Mouse (Mus musculus): ENCODE results near the gene Nrxn1. TPM values are rescaled to one million over a fixed set of nuclear protein-coding genes. Genes with fewer than 3 reads are reported as not detected.

Nrxn1 gene
- not detected for total RNA-seq (2018; cell fraction: chromatin; rRNA removed)
- total RNA-seq (2018; cell fraction: cytosol; rRNA removed): not detected
- total RNA-seq (2018; cell fraction: nucleus; rRNA removed): under 1 TPM in 2 of 26 experiments, not detected in 24; 0.15 to 0.25 TPM
- polyA plus RNA-seq (2018): not detected in 3 replicates

GRCm38 (mm10) chr17:91093042-91093080 is at the start of gene Nrxn1:
Gene Nrxn1 (minus strand): TSS chr17:91093071.
- Histone ChIP-seq H3K4me3 (ENCODE audit: inconsistent target) (no peak within 1 kb of the TSS), H3K36me3 (ENCODE audit: inconsistent target) (no peaks in the 10 kb centered on the region), H3K79me2 (ENCODE audit: inconsistent target) (no peaks in the 10 kb centered on the region), H3K27ac (no peak within 1 kb of the TSS)
- WGBS (ENCODE audit: missing documents): no CpG with 5 or more reads among the region's 1 CpGs

- Histone ChIP-seq H3K36me3 (ENCODE audit: inconsistent target) (no peaks in the 10 kb centered on the region), H3K79me2 (ENCODE audit: inconsistent target) (no peaks in the 10 kb centered on the region), H3K4me3 (ENCODE audit: inconsistent target) (no peak overlapping the region), H3K27ac (no peak overlapping the region)
- 64% methylated on average over 1 of the region's 3 CpGs for WGBS (ENCODE audit: missing documents)
These were observed 44.0 kb upstream of the Nrxn1 start for GRCm38 (mm10) chr17:91136859-91137258.

DNA sequence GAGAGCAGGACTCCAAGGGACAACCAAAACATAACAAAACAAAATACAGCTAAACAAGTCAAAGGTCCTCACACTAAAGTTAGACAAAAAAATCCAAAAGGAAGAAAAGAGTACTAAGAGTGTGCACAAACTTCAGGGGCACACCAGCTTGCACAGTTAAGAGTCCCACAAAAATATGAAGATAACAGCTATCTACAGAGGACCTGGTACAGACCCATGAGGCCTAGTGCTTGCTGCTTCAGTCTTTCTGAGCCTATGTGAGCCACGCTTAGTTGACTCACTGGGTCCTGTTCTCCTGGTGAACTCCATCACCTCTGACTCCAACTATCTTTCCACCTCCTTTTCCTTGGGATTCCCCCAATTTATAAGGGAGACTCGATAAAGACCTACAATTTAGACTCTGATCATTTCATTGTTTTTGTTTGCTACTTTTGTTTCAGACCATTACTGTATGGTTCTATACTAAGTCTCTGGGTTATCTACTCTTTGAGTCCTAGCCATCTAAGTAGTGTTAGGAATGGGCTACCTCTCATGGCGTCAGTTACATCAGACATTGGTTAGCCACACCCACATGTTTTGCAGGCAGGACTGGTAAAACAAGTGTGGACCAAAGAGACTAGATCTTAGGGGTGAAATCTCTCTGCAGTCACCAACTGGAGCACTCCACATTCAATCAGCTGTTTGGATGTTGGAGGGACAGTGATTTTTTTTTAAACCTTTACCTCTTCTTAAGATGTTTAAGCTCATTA is 20.2 kb upstream of the Nrxn1 start:
- H3K27ac ChIP-seq: no peak overlapping the region
- no peak overlapping the region for H3K4me3 ChIP-seq (ENCODE audit: inconsistent target)
- no peaks in the 10 kb centered on the region for H3K79me2 ChIP-seq (ENCODE audit: inconsistent target)
- WGBS (ENCODE audit: missing documents): 93% methylated on average over 3 of the region's 3 CpGs
- no peaks in the 10 kb centered on the region for H3K36me3 ChIP-seq (ENCODE audit: inconsistent target)

- H3K79me2 ChIP-seq (ENCODE audit: inconsistent target): no peaks in the 10 kb centered on the region
- WGBS (ENCODE audit: missing documents): 100% methylated on average over 1 of the region's 1 CpGs
- H3K4me3 ChIP-seq (ENCODE audit: inconsistent target): no peak overlapping the region
- H3K36me3 ChIP-seq (ENCODE audit: inconsistent target): no peaks in the 10 kb centered on the region
- no peak overlapping the region for H3K27ac ChIP-seq
These were observed 19.2 kb upstream of the Nrxn1 start for GRCm38 (mm10) chr17:91112085-91112484.

DNA sequence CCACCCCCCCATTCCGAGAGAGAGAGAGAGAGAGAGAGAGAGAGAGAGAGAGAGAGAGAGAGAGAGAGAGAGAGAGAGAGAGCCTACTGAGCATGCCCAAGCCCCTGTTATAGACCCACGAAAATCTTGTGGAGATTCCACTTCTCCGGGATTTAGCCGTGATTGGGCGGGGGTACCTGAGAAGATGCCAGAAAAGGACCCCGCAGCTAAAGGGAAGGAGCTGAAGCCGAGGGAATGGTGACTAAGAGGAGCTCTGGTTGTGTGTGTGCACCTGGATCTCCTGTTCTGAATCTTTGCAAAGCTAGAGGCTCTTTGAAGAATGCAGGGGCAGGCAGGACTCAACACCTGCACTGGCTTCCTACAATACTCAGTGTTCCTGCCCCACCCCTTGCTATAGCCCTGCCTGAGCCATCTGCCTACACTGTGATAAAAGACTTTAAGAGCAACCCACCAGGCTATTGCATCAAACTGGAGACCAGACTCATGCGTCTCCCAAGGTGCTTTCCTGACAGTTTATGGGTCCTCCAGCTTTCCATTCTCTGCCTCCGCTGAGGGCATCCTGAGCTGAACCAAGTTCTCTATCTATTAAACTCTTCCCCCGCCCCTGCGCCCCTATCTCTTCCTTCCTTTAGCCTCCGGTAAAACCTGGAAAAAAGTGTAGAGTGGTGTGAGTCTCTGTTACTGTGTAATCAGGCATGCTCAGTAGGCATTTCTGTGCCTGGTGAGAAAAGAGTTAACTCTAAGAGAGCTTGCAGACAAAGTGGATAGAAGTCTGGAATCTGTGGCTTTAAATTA is 407 bp upstream of the Nrxn1 start:
- Histone ChIP-seq H3K27ac (no peak overlapping the region), H3K79me2 (ENCODE audit: inconsistent target) (no peaks in the 10 kb centered on the region), H3K36me3 (ENCODE audit: inconsistent target) (no peaks in the 10 kb centered on the region), H3K4me3 (ENCODE audit: inconsistent target) (no peak overlapping the region)
- WGBS (ENCODE audit: missing documents): 31% methylated on average over 10 of the region's 12 CpGs

DNA sequence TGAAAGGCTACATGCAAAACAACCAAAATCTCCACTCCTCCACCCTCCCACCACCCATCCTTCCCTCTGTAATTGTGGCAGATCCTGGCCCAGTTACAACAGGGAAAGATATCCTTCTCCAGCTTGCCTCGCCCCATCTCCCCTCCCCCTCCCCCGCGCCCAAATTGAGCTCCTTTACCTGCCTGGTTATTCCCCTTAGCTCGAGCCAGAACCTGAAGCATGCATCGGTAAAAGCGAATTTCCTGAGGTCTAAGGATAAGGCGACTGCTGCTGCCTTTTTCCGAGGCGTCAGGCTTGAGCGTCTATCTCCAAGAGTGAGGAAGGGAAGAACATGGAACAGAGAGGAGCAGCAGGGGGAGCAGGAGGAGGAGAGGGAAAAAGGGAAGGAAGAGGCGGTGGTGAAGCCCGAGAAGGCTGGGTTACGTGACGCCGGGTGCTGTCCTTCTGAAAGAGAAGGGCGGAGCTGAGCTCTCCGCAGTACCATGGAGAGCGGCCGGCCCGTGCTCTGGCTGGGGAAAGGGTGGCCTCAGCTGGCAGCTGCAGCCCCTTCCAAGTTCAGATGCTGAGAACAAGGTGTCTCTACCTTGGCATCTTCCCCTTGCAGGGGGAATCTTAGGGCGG is 340 bp downstream of the Nrxn1 start:
- H3K36me3 ChIP-seq (ENCODE audit: inconsistent target): no peaks in the 10 kb centered on the region
- 4% methylated on average over 16 of the region's 21 CpGs for WGBS (ENCODE audit: missing documents)
- no peak overlapping the region for H3K4me3 ChIP-seq (ENCODE audit: inconsistent target)
- no peaks in the 10 kb centered on the region for H3K79me2 ChIP-seq (ENCODE audit: inconsistent target)
- H3K27ac ChIP-seq: no peak overlapping the region

GRCm38 (mm10) chr17:91090631-91091030 is 2.2 kb downstream of the Nrxn1 start:
- no peaks in the 10 kb centered on the region for H3K36me3 ChIP-seq (ENCODE audit: inconsistent target)
- no peak overlapping the region for H3K27ac ChIP-seq
- no peaks in the 10 kb centered on the region for H3K79me2 ChIP-seq (ENCODE audit: inconsistent target)
- 100% methylated on average over 1 of the region's 1 CpGs for WGBS (ENCODE audit: missing documents)
- no peak overlapping the region for H3K4me3 ChIP-seq (ENCODE audit: inconsistent target)

DNA sequence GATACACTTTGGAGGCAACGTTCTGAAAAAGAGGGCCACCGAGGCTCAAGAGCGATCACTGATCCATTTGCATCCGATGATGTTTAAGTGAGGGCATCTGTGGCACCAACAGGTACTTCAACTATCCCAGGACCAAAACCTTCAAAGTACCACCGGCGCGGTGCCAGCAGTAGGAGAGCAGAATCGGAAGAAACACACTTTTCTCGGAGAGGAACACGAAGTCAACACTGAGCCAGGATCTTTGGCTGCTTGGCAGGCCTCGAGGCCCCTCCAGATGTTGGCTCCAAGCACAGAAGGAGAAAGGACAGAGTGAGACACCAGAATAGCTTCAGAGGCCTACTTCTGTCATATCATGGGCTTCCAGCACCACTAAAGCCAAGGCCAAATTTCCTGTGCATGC is 3.9 kb downstream of the Nrxn1 start:
- Histone ChIP-seq H3K36me3 (ENCODE audit: inconsistent target) (no peaks in the 10 kb centered on the region), H3K79me2 (ENCODE audit: inconsistent target) (no peaks in the 10 kb centered on the region)

GRCm38 (mm10) chr17:91088037-91088715 is 4.7 kb downstream of the Nrxn1 start:
- Histone ChIP-seq H3K36me3 (ENCODE audit: inconsistent target) (no peaks in the 10 kb centered on the region), H3K79me2 (ENCODE audit: inconsistent target) (no peaks in the 10 kb centered on the region), H3K4me3 (ENCODE audit: inconsistent target) (no peak overlapping the region), H3K27ac (no peak overlapping the region)
- WGBS (ENCODE audit: missing documents): 79% methylated on average over 61 of the region's 82 CpGs

More for the DNA sequence above, 3.9 kb downstream of the Nrxn1 start:
- Histone ChIP-seq H3K4me3 (ENCODE audit: inconsistent target) (no peak overlapping the region), H3K27ac (no peak overlapping the region)
- WGBS (ENCODE audit: missing documents): 89% methylated on average over 11 of the region's 11 CpGs

GRCm38 (mm10) chr17:91086412-91086811 is 6.5 kb downstream of the Nrxn1 start:
- Histone ChIP-seq H3K79me2 (ENCODE audit: inconsistent target) (no peaks in the 10 kb centered on the region), H3K27ac (no peak overlapping the region), H3K4me3 (ENCODE audit: inconsistent target) (no peak overlapping the region), H3K36me3 (ENCODE audit: inconsistent target) (no peaks in the 10 kb centered on the region)
- WGBS (ENCODE audit: missing documents): 100% methylated on average over 1 of the region's 1 CpGs

- H3K27ac ChIP-seq: no peak overlapping the region
- WGBS (ENCODE audit: missing documents): 86% methylated on average over 2 of the region's 2 CpGs
- H3K4me3 ChIP-seq (ENCODE audit: inconsistent target): no peak overlapping the region
- no peaks in the 10 kb centered on the region for H3K79me2 ChIP-seq (ENCODE audit: inconsistent target)
- H3K36me3 ChIP-seq (ENCODE audit: inconsistent target): no peaks in the 10 kb centered on the region
These were observed 7.5 kb downstream of the Nrxn1 start for GRCm38 (mm10) chr17:91085416-91085815.

DNA sequence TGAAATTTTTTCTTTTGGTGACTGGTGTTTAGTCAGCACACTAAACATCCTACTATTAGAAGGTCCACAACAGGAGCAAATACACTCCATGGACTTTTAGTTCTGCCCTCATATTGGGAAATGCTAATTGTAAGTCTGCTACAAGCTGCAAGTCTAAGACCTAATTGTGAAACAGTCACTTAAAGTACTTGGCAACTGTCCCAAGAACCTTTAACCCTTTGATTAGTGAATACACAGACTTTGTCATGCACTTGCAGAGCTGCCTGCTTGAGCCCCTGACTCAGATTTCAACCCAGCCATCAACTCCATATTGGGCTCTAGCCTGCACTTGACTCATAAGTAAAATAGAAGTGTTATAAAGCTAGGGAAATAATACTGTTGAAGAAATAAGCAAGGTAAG is 13.8 kb downstream of the Nrxn1 start:
- H3K36me3 ChIP-seq (ENCODE audit: inconsistent target): no peaks in the 10 kb centered on the region
- no peak overlapping the region for H3K4me3 ChIP-seq (ENCODE audit: inconsistent target)
- H3K27ac ChIP-seq: no peak overlapping the region
- no peaks in the 10 kb centered on the region for H3K79me2 ChIP-seq (ENCODE audit: inconsistent target)

GRCm38 (mm10) chr17:91074780-91075179 is 18.1 kb downstream of the Nrxn1 start:
- H3K4me3 ChIP-seq (ENCODE audit: inconsistent target): no peak overlapping the region
- 97% methylated on average over 5 of the region's 5 CpGs for WGBS (ENCODE audit: missing documents)
- no peaks in the 10 kb centered on the region for H3K36me3 ChIP-seq (ENCODE audit: inconsistent target)
- H3K27ac ChIP-seq: no peak overlapping the region
- no peaks in the 10 kb centered on the region for H3K79me2 ChIP-seq (ENCODE audit: inconsistent target)

- no peaks in the 10 kb centered on the region for H3K36me3 ChIP-seq (ENCODE audit: inconsistent target)
- H3K79me2 ChIP-seq (ENCODE audit: inconsistent target): no peaks in the 10 kb centered on the region
- no peak overlapping the region for H3K27ac ChIP-seq
- H3K4me3 ChIP-seq (ENCODE audit: inconsistent target): no peak overlapping the region
- WGBS (ENCODE audit: missing documents): 91% methylated on average over 7 of the region's 7 CpGs
These were observed 59.4 kb downstream of the Nrxn1 start for GRCm38 (mm10) chr17:91033466-91033865.

GRCm38 (mm10) chr17:91025061-91025623 is 67.7 kb downstream of the Nrxn1 start:
- H3K4me3 ChIP-seq (ENCODE audit: inconsistent target): no peak overlapping the region
- 86% methylated on average over 2 of the region's 2 CpGs for WGBS (ENCODE audit: missing documents)
- no peaks in the 10 kb centered on the region for H3K79me2 ChIP-seq (ENCODE audit: inconsistent target)
- no peaks in the 10 kb centered on the region for H3K36me3 ChIP-seq (ENCODE audit: inconsistent target)
- H3K27ac ChIP-seq: no peak overlapping the region

All from macrophage (primary cell).